Mouse (Mus musculus): ENCODE measurements around the gene Smco2.

GRCm38 (mm10) chr6:146883426-146883825, 33.5 kb downstream of the Smco2 start:
- TF ChIP-seq CTCF (IDR thresholded peaks at IDR 0.05; ENCODE audit: borderline replicate concordance, extremely low read depth, insufficient read depth, insufficient read length), result no peak
- no peak for TF ChIP-seq POLR2A (IDR thresholded peaks at IDR 0.05; ENCODE audit: borderline replicate concordance, extremely low read depth, insufficient read depth, insufficient read length, poor library complexity, severe bottlenecking)
